Mouse (Mus musculus) bone marrow, adult 2 months (tissue): ENCODE results near the gene Syndig1.

Experiments used
- CTCF ChIP-seq: fragments of 200-500 bp; IDR thresholded peaks from 2 replicates; pipeline ENCODE4 v1.5.1; 2011; ENCODE audit warnings: low read length, control low read depth; ENCODE audit not compliant: control insufficient read depth, insufficient read depth
- POLR2A ChIP-seq: fragments of 200-500 bp; IDR thresholded peaks from 2 replicates; pipeline ENCODE4 v1.6.1; 2011; ENCODE audit warnings: low read depth, mild to moderate bottlenecking, control low read depth, low read length, borderline replicate concordance; ENCODE audit not compliant: control insufficient read depth

GRCm38 (mm10) chr2:149861002-149861401 lies 32.0 kb downstream of the Syndig1 start:
- TF ChIP-seq CTCF: no peak
- TF ChIP-seq POLR2A: no peak
